In the genomic region with DNA sequence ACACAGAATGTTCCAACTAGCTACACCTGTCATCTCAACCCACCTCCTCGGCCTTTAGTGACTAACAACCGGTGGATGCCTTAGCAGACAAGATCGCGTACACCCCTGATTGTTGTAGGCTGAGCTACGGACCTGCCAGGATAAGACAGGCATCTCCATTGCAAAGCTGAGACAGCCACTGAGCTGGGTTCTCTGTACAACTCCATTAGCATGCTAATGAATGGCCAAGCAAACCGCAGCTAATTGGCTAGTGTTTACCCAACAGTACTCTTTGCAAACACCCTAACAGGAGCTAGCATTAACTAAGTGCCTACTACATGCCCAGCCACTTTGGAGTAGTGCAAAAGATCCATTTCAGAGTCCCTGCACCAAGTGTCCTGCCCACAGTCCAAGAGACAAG, we compare ENCODE assay signal across 23 mouse cellular contexts. TPM values are rescaled to one million over a fixed set of nuclear protein-coding genes. Genes with fewer than 3 reads are reported as not detected.
"Had no signal": no experiment of that assay in that cellular context is flagged by ENCODE, and none has a peak within 500 bp of the region (broad histone marks: within the 10 kb centered on the region; RNA-seq: fewer than 3 reads in every experiment).

No protein-coding gene starts in this region.

- DNase-seq: lung, adult 18-20 months; lung, embryonic 14.5 days; lung, postnatal 10 days; lung, postnatal 4 days; midbrain, embryonic 14.5 days; retina, postnatal 1 day; right cerebral cortex, adult 18-20 months; right cerebral cortex, postnatal 25 days; right cerebral cortex, postnatal 4 days; spleen, adult 18-20 months; thymus, adult 2 months; thymus, postnatal 25 days; thymus, postnatal 4 days had no signal

- H3K36me3 ChIP-seq: midbrain, embryonic 10.5 days; midbrain, embryonic 12.5 days; neural tube, embryonic 13.5 days; neural tube, embryonic 15.5 days; stomach, embryonic 15.5 days had no signal

- H3K4me3 ChIP-seq: midbrain, embryonic 10.5 days; midbrain, embryonic 12.5 days; myocyte; neural tube, embryonic 13.5 days; neural tube, embryonic 15.5 days; stomach, embryonic 15.5 days had no signal

- H3K9me3 ChIP-seq: midbrain, embryonic 10.5 days; midbrain, embryonic 12.5 days; neural tube, embryonic 13.5 days; neural tube, embryonic 15.5 days; stomach, embryonic 15.5 days had no signal

- H3K4me2 ChIP-seq: lung, embryonic 14.5 days; midbrain, embryonic 12.5 days; neural tube, embryonic 13.5 days; neural tube, embryonic 15.5 days; stomach, embryonic 15.5 days had no signal

- H3K27ac ChIP-seq: midbrain, embryonic 12.5 days; neural tube, embryonic 13.5 days; neural tube, embryonic 15.5 days; stomach, embryonic 15.5 days; stomach, postnatal 0 days had no signal

- ATAC-seq: midbrain, embryonic 16.5 days had no signal

- H3K4me1 ChIP-seq: midbrain, embryonic 10.5 days; midbrain, embryonic 12.5 days; neural tube, embryonic 13.5 days; neural tube, embryonic 15.5 days; stomach, embryonic 15.5 days had no signal

- H3K9ac ChIP-seq: lung, embryonic 14.5 days; midbrain, embryonic 12.5 days; neural tube, embryonic 13.5 days; neural tube, embryonic 15.5 days; stomach, embryonic 15.5 days had no signal

- H3K27me3 ChIP-seq: neural tube, embryonic 15.5 days; stomach, embryonic 15.5 days had no signal

RNA-seq across cellular contexts. Expression of a gene that starts 8.3 kb away (rescaled TPM):
- total RNA-seq: megakaryocyte, adult 5-6 weeks; megakaryocyte-erythroid progenitor cell, adult 5-6 weeks had no signal
